Mouse (Mus musculus): Measurements from ENCODE around the gene Gm5767. TPM values are rescaled to one million over a fixed set of nuclear protein-coding genes. Genes with fewer than 3 reads are reported as not detected.

The Gm5767 gene
- not detected for total RNA-seq (2021)

- no peak for DNase-seq (ENCODE audit: extremely low spot score in 1 of 2, low spot score in 1 of 2)
Observed at GRCm38 (mm10) chr16:8680470-8680869, at the start of gene Gm5767. TSS of gene Gm5767 (plus strand) at chr16:8680770.

GRCm38 (mm10) chr16:8631428-8631827 lies 49.1 kb upstream of the Gm5767 start:
- no peak for DNase-seq (ENCODE audit: extremely low spot score in 1 of 2, low spot score in 1 of 2)

GRCm38 (mm10) chr16:8636867-8637216 lies 43.7 kb upstream of the Gm5767 start:
- no peak for DNase-seq (ENCODE audit: extremely low spot score in 1 of 2, low spot score in 1 of 2)

- DNase-seq (ENCODE audit: extremely low spot score in 1 of 2, low spot score in 1 of 2): peak; percentile 75 to 78
Observed at GRCm38 (mm10) chr16:8637217-8638051, 43.1 kb upstream of the Gm5767 start, which contains the start of the genes Pmm2 and Tmem186. TSS of gene Pmm2 (plus strand) at chr16:8637674. TSS of gene Tmem186 (minus strand) at chr16:8637712.

GRCm38 (mm10) chr16:8638131-8638530 lies 42.4 kb upstream of the Gm5767 start:
- DNase-seq (ENCODE audit: extremely low spot score in 1 of 2, low spot score in 1 of 2): no peak

GRCm38 (mm10) chr16:8639466-8640191 lies 40.9 kb upstream of the Gm5767 start:
- DNase-seq (ENCODE audit: extremely low spot score in 1 of 2, low spot score in 1 of 2): no peak

GRCm38 (mm10) chr16:8643855-8644254 lies 36.7 kb upstream of the Gm5767 start:
- DNase-seq (ENCODE audit: extremely low spot score in 1 of 2, low spot score in 1 of 2): peak in 1 of 2 experiments; percentile 33

- no peak for DNase-seq (ENCODE audit: extremely low spot score in 1 of 2, low spot score in 1 of 2)
Observed at GRCm38 (mm10) chr16:8645546-8645945, 35.0 kb upstream of the Gm5767 start.

GRCm38 (mm10) chr16:8650007-8650406 lies 30.6 kb upstream of the Gm5767 start:
- DNase-seq (ENCODE audit: extremely low spot score in 1 of 2, low spot score in 1 of 2): no peak

- no peak for DNase-seq (ENCODE audit: extremely low spot score in 1 of 2, low spot score in 1 of 2)
Observed at GRCm38 (mm10) chr16:8655108-8655507, 25.5 kb upstream of the Gm5767 start.

GRCm38 (mm10) chr16:8655599-8655998 lies 25.0 kb upstream of the Gm5767 start:
- no peak for DNase-seq (ENCODE audit: extremely low spot score in 1 of 2, low spot score in 1 of 2)

GRCm38 (mm10) chr16:8656256-8656655 lies 24.3 kb upstream of the Gm5767 start:
- DNase-seq (ENCODE audit: extremely low spot score in 1 of 2, low spot score in 1 of 2): no peak

GRCm38 (mm10) chr16:8658349-8658748 lies 22.2 kb upstream of the Gm5767 start:
- no peak for DNase-seq (ENCODE audit: extremely low spot score in 1 of 2, low spot score in 1 of 2)

- no peak for DNase-seq (ENCODE audit: extremely low spot score in 1 of 2, low spot score in 1 of 2)
Observed at GRCm38 (mm10) chr16:8658764-8659163, 21.8 kb upstream of the Gm5767 start.

GRCm38 (mm10) chr16:8663022-8663421 lies 17.5 kb upstream of the Gm5767 start:
- DNase-seq (ENCODE audit: extremely low spot score in 1 of 2, low spot score in 1 of 2): no peak

- no peak for DNase-seq (ENCODE audit: extremely low spot score in 1 of 2, low spot score in 1 of 2)
Observed at GRCm38 (mm10) chr16:8663606-8664539, 16.7 kb upstream of the Gm5767 start.

- no peak for DNase-seq (ENCODE audit: extremely low spot score in 1 of 2, low spot score in 1 of 2)
Observed at GRCm38 (mm10) chr16:8665367-8665766, 15.2 kb upstream of the Gm5767 start.

- DNase-seq (ENCODE audit: extremely low spot score in 1 of 2, low spot score in 1 of 2): no peak
Observed at GRCm38 (mm10) chr16:8666452-8666851, 14.1 kb upstream of the Gm5767 start.

- no peak for DNase-seq (ENCODE audit: extremely low spot score in 1 of 2, low spot score in 1 of 2)
Observed at GRCm38 (mm10) chr16:8667261-8667660, 13.3 kb upstream of the Gm5767 start.

GRCm38 (mm10) chr16:8667814-8668213 lies 12.8 kb upstream of the Gm5767 start:
- no peak for DNase-seq (ENCODE audit: extremely low spot score in 1 of 2, low spot score in 1 of 2)

GRCm38 (mm10) chr16:8668386-8668785 lies 12.2 kb upstream of the Gm5767 start:
- DNase-seq (ENCODE audit: extremely low spot score in 1 of 2, low spot score in 1 of 2): no peak

All from layer of hippocampus, postnatal 25 days (tissue).